Mouse (Mus musculus): ENCODE data around the gene Pou5f1.
"Not testable (repeated sequence)": the region's sequence is repeated elsewhere in the genome, so short reads cannot be mapped to it uniquely, and the experiment has no call there.

Gene Pou5f1

DNA sequence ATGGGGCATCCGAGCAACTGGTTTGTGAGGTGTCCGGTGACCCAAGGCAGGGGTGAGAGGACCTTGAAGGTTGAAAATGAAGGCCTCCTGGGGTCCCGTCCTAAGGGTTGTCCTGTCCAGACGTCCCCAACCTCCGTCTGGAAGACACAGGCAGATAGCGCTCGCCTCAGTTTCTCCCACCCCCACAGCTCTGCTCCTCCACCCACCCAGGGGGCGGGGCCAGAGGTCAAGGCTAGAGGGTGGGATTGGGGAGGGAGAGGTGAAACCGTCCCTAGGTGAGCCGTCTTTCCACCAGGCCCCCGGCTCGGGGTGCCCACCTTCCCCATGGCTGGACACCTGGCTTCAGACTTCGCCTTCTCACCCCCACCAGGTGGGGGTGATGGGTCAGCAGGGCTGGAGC is at the start of gene Pou5f1:
TSS of gene Pou5f1 (plus strand) at position 243 of the 400 bp plus-strand sequence.
- DNase-seq (ENCODE audit: low read depth, low spot score): no peak

DNA sequence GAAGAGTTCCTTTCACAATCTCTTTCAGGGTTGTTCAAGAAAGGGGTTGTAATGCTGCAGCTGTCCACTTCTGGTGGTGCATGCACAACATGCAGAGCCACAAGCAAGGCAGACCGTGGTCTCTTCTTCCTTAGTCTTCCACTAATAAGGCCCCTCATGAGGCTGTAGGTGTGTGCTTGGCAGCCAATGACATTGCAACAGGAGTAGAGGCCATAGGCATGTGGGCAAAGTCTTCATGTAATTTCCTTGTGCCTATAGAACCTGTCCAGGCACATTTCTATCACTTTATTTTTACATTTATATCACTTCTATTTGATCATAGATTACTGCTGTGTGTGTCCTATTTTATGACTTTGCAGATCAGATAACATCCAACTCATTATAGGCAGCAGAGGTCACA is 47.6 kb upstream of the Pou5f1 start:
- DNase-seq (ENCODE audit: low read depth, low spot score): not testable (repeated sequence)

GRCm38 (mm10) chr17:35460513-35461341 is 45.1 kb upstream of the Pou5f1 start:
- DNase-seq (ENCODE audit: low read depth, low spot score): not testable (repeated sequence)

- not testable (repeated sequence) for DNase-seq (ENCODE audit: low read depth, low spot score)
Measured at GRCm38 (mm10) chr17:35465651-35466050, 40.2 kb upstream of the Pou5f1 start.

GRCm38 (mm10) chr17:35468936-35469335 is 36.9 kb upstream of the Pou5f1 start:
- DNase-seq (ENCODE audit: low read depth, low spot score): not testable (repeated sequence)

GRCm38 (mm10) chr17:35469842-35470751 is 35.7 kb upstream of the Pou5f1 start, which contains the start of gene H2-Q10:
TSS of gene H2-Q10 (plus strand) at chr17:35470089.
- no peak for DNase-seq (ENCODE audit: low read depth, low spot score)

GRCm38 (mm10) chr17:35484066-35484465 is 21.8 kb upstream of the Pou5f1 start:
- peak; percentile 45 for DNase-seq (ENCODE audit: low read depth, low spot score)

GRCm38 (mm10) chr17:35485702-35486101 is 20.1 kb upstream of the Pou5f1 start:
- no peak for DNase-seq (ENCODE audit: low read depth, low spot score)

DNA sequence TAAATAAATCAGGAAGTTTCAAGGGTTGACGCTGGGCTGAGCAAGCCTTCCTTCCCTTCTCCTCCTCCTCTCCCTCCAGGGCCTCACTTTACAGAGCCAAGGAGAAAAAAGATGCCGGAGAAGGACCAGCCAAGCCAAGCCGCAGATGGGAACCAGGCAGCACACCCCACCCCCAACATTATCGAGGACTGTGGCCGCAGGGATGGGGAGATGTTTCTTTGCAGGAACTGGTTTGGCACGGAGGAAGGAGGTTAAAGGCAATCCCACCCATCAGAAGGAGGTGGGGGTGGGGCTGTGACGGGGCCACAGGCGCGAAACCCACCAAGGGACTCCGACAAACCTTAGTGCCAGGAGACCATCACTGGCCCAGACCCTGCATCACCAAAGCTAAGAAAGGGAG is 19.1 kb upstream of the Pou5f1 start:
- DNase-seq (ENCODE audit: low read depth, low spot score): no peak

DNA sequence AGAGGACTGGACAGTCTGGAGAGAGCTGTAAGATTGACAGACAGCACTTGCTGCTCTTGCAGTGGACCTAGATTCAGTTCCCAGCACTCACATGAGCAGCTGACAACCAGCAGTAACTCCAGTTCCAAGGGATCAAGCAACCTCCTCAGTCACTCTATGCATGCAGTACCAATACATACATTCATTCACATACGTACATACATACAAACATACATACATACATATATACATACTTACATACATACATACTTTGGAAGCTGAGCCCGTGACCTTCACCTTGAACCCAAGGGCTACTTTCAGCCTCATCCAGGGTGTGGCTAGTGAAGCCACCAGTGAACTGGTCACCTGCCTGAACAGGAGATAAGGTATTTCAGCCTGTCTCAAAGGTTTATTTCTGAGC is 17.8 kb upstream of the Pou5f1 start:
- no peak for DNase-seq (ENCODE audit: low read depth, low spot score)

- no peak for DNase-seq (ENCODE audit: low read depth, low spot score)
Measured at GRCm38 (mm10) chr17:35490320-35490719, 15.5 kb upstream of the Pou5f1 start.

- DNase-seq (ENCODE audit: low read depth, low spot score): no peak
Measured at GRCm38 (mm10) chr17:35497124-35497523, 8.7 kb upstream of the Pou5f1 start.

GRCm38 (mm10) chr17:35502226-35502625 is 3.6 kb upstream of the Pou5f1 start:
- no peak for DNase-seq (ENCODE audit: low read depth, low spot score)

DNA sequence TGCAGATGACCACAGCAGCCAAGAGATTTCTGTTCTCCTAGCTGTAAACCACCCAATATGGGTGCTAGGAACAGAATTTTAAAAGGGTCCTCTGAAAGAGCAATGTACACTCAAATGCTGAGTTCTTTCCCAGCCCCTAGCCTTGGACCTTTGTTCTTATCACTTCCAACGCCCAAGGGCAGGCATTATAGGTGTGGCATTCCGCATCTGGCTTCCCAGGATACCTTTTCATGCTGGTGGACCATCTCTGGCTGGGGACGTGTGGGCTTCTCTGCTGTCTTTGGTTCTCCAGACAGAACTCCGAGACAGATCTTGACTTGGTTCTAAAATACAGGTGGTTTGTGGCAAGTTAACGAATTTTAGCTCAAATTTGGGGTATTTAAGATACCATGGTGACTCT is 3.1 kb upstream of the Pou5f1 start:
- no peak for DNase-seq (ENCODE audit: low read depth, low spot score)

DNA sequence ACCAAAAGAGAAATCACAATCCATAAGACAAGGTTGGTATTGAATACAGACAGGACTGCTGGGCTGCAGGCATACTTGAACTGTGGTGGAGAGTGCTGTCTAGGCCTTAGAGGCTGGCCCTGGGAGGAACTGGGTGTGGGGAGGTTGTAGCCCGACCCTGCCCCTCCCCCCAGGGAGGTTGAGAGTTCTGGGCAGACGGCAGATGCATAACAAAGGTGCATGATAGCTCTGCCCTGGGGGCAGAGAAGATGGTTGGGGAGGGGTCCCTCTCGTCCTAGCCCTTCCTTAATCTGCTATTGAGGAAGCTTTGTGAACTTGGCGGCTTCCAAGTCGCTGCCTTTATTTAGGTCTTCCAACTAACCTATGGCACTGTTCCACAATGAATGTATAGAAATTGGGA is 2.0 kb upstream of the Pou5f1 start:
- no peak for DNase-seq (ENCODE audit: low read depth, low spot score)

DNA sequence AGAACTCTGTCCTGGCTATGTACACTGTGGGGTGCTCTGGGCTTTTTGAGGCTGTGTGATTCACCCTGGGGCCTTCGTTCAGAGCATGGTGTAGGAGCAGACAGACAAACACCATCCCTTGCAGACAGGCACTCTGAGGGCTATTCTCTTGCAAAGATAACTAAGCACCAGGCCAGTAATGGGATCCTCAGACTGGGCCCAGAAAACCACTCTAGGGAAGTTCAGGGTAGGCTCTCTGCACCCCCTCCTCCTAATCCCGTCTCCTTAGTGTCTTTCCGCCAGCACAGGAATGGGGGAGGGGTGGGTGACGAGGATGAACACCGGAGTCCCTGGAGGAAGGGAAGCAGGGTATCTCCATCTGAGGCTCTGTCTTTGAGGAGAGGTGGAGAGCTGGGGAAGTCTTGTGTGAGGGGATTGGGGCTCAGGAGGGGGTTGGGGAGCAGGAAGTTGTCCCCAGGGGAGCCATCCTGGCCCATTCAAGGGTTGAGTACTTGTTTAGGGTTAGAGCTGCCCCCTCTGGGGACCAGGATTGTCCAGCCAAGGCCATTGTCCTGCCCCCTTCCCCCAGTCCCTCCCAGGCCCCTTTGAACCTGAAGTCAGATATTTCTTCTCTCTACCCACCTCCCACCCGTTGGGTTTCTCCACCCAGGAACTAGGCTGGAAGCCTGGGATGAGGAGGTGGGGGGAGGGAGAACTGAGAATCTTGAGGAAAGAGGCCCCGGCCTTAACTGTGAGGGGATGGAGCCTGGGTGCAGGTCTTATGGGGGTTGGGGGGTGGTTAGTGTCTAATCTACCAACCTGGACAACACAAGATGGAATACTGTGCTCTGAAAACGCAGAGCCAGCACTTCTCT is 963 bp upstream of the Pou5f1 start:
- no peak for DNase-seq (ENCODE audit: low read depth, low spot score)

GRCm38 (mm10) chr17:35506881-35507280 is 1.1 kb downstream of the Pou5f1 start:
- no peak for DNase-seq (ENCODE audit: low read depth, low spot score)

GRCm38 (mm10) chr17:35507556-35508260 is 1.9 kb downstream of the Pou5f1 start:
- no peak for DNase-seq (ENCODE audit: low read depth, low spot score)

DNA sequence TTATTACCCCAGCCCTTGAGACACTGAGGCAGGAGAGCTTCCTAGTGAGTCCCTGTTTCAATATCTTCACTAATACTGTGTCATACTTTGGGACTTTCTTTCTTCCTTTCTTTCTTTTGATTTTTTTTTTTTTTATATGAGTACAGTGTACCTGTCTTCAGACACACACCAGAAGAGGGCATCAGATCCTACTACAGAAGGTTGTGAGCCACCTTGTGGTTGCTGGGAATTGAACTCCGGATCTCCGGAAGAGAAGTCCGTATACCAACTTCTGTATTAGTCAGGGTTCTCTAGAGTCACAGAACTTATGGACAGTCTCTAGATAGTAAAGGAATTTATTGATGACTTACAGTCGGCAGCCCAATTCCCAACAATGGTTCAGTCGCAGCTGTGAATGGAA is 2.5 kb downstream of the Pou5f1 start:
- DNase-seq (ENCODE audit: low read depth, low spot score): not testable (repeated sequence)

DNA sequence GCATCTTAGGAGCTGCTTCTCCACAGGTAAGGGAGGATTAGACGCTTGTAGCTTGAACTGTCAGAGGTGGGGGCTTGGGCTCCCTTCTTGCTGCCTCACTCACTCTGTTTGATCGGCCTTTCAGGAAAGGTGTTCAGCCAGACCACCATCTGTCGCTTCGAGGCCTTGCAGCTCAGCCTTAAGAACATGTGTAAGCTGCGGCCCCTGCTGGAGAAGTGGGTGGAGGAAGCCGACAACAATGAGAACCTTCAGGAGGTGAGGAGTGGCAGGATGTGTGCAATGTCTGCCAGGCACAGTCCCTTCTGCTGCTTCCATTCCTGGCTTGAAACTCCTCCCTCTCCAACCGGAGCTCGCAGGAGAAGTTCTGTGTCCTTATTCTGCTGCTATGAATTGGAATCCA is 3.5 kb downstream of the Pou5f1 start:
- peak; percentile 14 for DNase-seq (ENCODE audit: low read depth, low spot score)

Data from embryo, embryonic 11.5 days (tissue).